Mouse (Mus musculus) heart, postnatal 0 days (tissue): ENCODE results near the gene Nsmce1. TPM values are rescaled to one million over a fixed set of nuclear protein-coding genes. Genes with fewer than 3 reads are reported as not detected.

Source experiments
- ATAC-seq: fragments of 200-750 bp; cut with Nextera tagmentation; 2 replicates; pipeline ENCODE4 v1.8.0; 2017; ENCODE audit warnings: low read depth, moderate number of reproducible peaks, moderate library complexity; ENCODE audit not compliant: insufficient read depth
- DNase-seq: peaks from one replicate; pipeline ENCODE4 v3.0.0-alpha.2; 2016; ENCODE audit warnings: low spot score
- H3K27ac ChIP-seq: fragments of 300-500 bp; sonication (generic); 2 replicates; pipeline ENCODE4 v1.5.1; 2014; ENCODE audit warnings: low read depth, mild to moderate bottlenecking
- H3K27me3 ChIP-seq: fragments of 300-500 bp; sonication (generic); 2 replicates; pipeline ENCODE4 v1.6.1; 2014; ENCODE audit warnings: low read length, mixed read lengths; ENCODE audit not compliant: control insufficient read depth, insufficient read depth
- H3K36me3 ChIP-seq: fragments of 300-500 bp; sonication (generic); replicated peaks from 2 replicates; pipeline ENCODE4 v1.6.1; 2014; ENCODE audit warnings: low read length, mixed read lengths; ENCODE audit not compliant: control insufficient read depth, insufficient read depth
- H3K4me1 ChIP-seq: fragments of 300-500 bp; sonication (generic); 2 replicates; pipeline ENCODE4 v1.6.1; 2014; ENCODE audit warnings: antibody characterized with exemption; ENCODE audit not compliant: control insufficient read depth, insufficient read depth
- H3K4me2 ChIP-seq: fragments of 300-500 bp; sonication (generic); 2 replicates; pipeline ENCODE4 v1.6.1; 2014; ENCODE audit warnings: low read depth, mild to moderate bottlenecking, low read length, moderate library complexity
- H3K4me3 ChIP-seq: fragments of 300-500 bp; sonication (generic); 2 replicates; pipeline ENCODE4 v1.5.1; 2014; ENCODE audit warnings: low read depth, low read length
- H3K9ac ChIP-seq: fragments of 300-500 bp; sonication (generic); replicated peaks from 2 replicates; pipeline ENCODE4 v1.6.1; 2014; ENCODE audit warnings: low read depth, low read length, mixed read lengths
- H3K9me3 ChIP-seq: fragments of 300-500 bp; sonication (generic); replicated peaks from 2 replicates; pipeline ENCODE4 v1.6.1; 2016; ENCODE audit warnings: low read length; ENCODE audit not compliant: control insufficient read depth
- CTCF ChIP-seq: IDR thresholded peaks from 2 replicates; pipeline ENCODE4 v1.5.1; 2016; ENCODE audit warnings: antibody characterized with exemption, control low read depth, low read depth
- EP300 ChIP-seq: IDR thresholded peaks from 2 replicates; pipeline ENCODE4 v1.6.1; 2016; ENCODE audit warnings: antibody characterized with exemption, low read depth
- WGBS: fragments of 180-500 bp; shearing (Covaris S2); extraction: QIAGEN DNeasy Blood & Tissue Kit; methylation state at CpG from one replicate; pipeline ENCODE4 v1.1.7; 2014; 5-methylcytosine and 5-hydroxymethylcytosine counted together
- polyA plus RNA-seq: library from polyadenylated mRNA; unstranded; fragments of >200 nt; fragmentation: Nextera tagmentation; extraction: Ambion mirVana; gene quantifications from 2 replicates; pipeline ENCODE4 v1.2.1, GENCODE M21; 2015
- total RNA-seq: library from RNA; depleted of rRNA; stranded (reverse); fragments of >200 nt; gene quantifications from 2 replicates; pipeline ENCODE4 v1.2.3, GENCODE M21; 2014; ENCODE audit warnings: low replicate concordance

Nsmce1 gene
- total and polyA plus RNA-seq, 2 experiments from 2014 or later, result 37.0 to 96.0 TPM

DNA sequence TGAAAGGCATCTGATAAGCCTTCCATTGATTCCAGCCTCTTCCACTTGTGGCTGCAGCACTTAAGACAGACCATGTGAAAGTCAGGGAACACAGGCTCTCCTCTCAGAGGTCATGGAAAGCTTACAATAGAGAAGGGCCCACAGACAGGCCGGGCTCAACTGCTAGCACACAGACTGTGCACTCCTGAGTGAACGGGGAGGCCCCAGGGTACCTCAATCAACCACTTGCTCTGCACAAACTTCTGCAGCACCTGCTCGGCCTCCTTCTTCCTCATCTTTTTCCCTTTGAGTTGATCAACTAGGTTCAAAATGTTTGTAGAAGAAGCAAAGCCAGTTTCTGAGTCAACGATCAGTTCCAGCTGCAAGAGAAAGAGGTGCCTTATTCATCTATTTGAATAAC is 20.5 kb downstream of the Nsmce1 start:
- 88% methylated on average over 4 of the region's 4 CpGs for WGBS
- Histone ChIP-seq H3K4me2 (no peak overlapping the region), H3K4me3 (no peak overlapping the region), H3K27me3 (no peaks in the 10 kb centered on the region), H3K9me3 (no peaks in the 10 kb centered on the region), H3K36me3 (peaks cover 48% of the 10 kb centered on the region), H3K27ac (no peak overlapping the region), H3K9ac (no peak overlapping the region), H3K4me1 (peaks cover 26% of the 10 kb centered on the region)
- no peak for DNase-seq
- TF ChIP-seq CTCF (no peak), EP300 (no peak)
- no peak for ATAC-seq

DNA sequence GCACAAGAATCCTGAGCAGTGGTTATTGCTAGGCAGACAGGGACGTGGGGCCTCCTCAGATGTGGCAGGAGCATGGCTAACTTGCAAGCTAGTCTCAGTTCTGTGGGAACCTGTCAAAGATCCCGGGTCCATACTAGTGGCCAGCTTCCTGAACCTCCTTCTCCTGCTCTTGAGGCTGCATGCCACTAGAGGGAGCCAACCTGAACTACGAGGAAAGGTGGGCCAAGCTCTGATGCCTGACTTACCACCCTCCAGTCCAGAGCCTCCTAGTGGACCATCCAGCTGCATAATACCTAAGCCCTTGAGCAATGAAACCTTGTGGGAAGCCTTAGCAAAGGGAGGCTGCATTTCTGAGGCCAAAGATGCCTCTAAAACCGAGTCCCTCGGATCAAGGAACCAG is 21.5 kb downstream of the Nsmce1 start:
- no peaks in the 10 kb centered on the region for H3K27me3 ChIP-seq
- peaks cover 16% of the 10 kb centered on the region for H3K4me1 ChIP-seq
- H3K36me3 ChIP-seq, result peaks cover 57% of the 10 kb centered on the region
- 22% methylated on average over 5 of the region's 5 CpGs for WGBS
- no peaks in the 10 kb centered on the region for H3K9me3 ChIP-seq
- DNase-seq (peak; percentile 83), ATAC-seq (no peak; the same call in 1 of the 2 replicates)
- H3K9ac ChIP-seq, result no peak overlapping the region
- H3K4me2 ChIP-seq, result no peak overlapping the region
- no peak overlapping the region for H3K27ac ChIP-seq
- TF ChIP-seq EP300 (no peak), CTCF (peak; percentile 91)
- H3K4me3 ChIP-seq, result no peak overlapping the region

- TF ChIP-seq EP300, result no peak
- ATAC-seq, result no peak
- Histone ChIP-seq H3K27ac (no peak overlapping the region), H3K4me1 (no peaks in the 10 kb centered on the region), H3K4me2 (no peak overlapping the region), H3K4me3 (no peak overlapping the region), H3K9me3 (no peaks in the 10 kb centered on the region), H3K27me3 (no peaks in the 10 kb centered on the region), H3K9ac (no peak overlapping the region), H3K36me3 (peaks cover 30% of the 10 kb centered on the region)
- DNase-seq, result no peak
- 73% methylated on average over 2 of the region's 2 CpGs for WGBS
Observed at GRCm38 (mm10) chr7:125462200-125462599, 29.2 kb downstream of the Nsmce1 start.

DNA sequence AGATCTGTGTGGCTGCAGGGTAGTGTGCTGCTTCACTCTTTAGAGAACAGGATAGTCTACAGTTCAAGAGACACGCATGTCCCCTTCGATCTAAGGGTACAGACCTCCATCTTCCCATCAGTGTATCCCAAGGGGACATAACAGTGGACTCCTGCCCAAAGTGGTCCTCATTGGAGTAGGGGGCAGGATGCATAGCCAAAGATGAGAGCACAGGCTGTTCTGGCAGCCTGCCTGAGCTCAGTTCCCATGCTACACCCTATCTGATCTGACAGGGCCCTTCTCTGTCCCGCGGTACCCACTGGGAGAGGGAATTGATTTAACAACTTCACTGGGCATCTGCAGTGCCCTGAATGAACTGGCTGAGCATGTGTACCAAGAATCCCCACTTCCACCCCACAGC is 37.7 kb downstream of the Nsmce1 start:
- 84% methylated on average over 4 of the region's 4 CpGs for WGBS
- H3K27ac ChIP-seq, result no peak overlapping the region
- ATAC-seq (no peak), DNase-seq (no peak)
- TF ChIP-seq CTCF (no peak), EP300 (no peak)
- no peak overlapping the region for H3K4me3 ChIP-seq
- H3K9me3 ChIP-seq, result no peaks in the 10 kb centered on the region
- H3K4me1 ChIP-seq, result no peaks in the 10 kb centered on the region
- no peak overlapping the region for H3K4me2 ChIP-seq
- H3K27me3 ChIP-seq, result no peaks in the 10 kb centered on the region
- H3K9ac ChIP-seq, result no peak overlapping the region
- peaks cover 22% of the 10 kb centered on the region for H3K36me3 ChIP-seq

- no peak overlapping the region for H3K4me3 ChIP-seq
- H3K4me1 ChIP-seq, result no peaks in the 10 kb centered on the region
- H3K4me2 ChIP-seq, result no peak overlapping the region
- no peaks in the 10 kb centered on the region for H3K27me3 ChIP-seq
- TF ChIP-seq EP300 (no peak), CTCF (no peak)
- 74% methylated on average over 2 of the region's 2 CpGs for WGBS
- DNase-seq (no peak), ATAC-seq (no peak)
- H3K9ac ChIP-seq, result no peak overlapping the region
- peaks cover 14% of the 10 kb centered on the region; the same call in 1 of the 2 replicates for H3K36me3 ChIP-seq
- H3K27ac ChIP-seq, result no peak overlapping the region
- H3K9me3 ChIP-seq, result no peaks in the 10 kb centered on the region
Observed at GRCm38 (mm10) chr7:125451078-125451477, 40.3 kb downstream of the Nsmce1 start.

- WGBS, result 83% methylated on average over 1 of the region's 1 CpGs
- DNase-seq (no peak), ATAC-seq (no peak)
- no peaks in the 10 kb centered on the region for H3K27me3 ChIP-seq
- 0 out of 2 replicates have a peak, but pooled peaks cover under 1% of the 10 kb centered on the region for H3K4me1 ChIP-seq
- no peak overlapping the region for H3K27ac ChIP-seq
- no peak overlapping the region for H3K4me3 ChIP-seq
- H3K36me3 ChIP-seq, result peaks cover 14% of the 10 kb centered on the region; the same call in 1 of the 2 replicates
- no peak overlapping the region for H3K9ac ChIP-seq
- H3K9me3 ChIP-seq, result no peaks in the 10 kb centered on the region
- H3K4me2 ChIP-seq, result no peak overlapping the region
- TF ChIP-seq CTCF (no peak), EP300 (no peak)
Observed at GRCm38 (mm10) chr7:125450678-125451077, 40.7 kb downstream of the Nsmce1 start.
